Mouse (Mus musculus) kidney, adult 8-10 months (tissue): ENCODE measurements around the gene Lyst.

ENCODE experiments used
- DNase-seq, 2 experiments: peaks; one replicate each; pipeline ENCODE4 v3.0.0; 2022

Gene Lyst

DNA sequence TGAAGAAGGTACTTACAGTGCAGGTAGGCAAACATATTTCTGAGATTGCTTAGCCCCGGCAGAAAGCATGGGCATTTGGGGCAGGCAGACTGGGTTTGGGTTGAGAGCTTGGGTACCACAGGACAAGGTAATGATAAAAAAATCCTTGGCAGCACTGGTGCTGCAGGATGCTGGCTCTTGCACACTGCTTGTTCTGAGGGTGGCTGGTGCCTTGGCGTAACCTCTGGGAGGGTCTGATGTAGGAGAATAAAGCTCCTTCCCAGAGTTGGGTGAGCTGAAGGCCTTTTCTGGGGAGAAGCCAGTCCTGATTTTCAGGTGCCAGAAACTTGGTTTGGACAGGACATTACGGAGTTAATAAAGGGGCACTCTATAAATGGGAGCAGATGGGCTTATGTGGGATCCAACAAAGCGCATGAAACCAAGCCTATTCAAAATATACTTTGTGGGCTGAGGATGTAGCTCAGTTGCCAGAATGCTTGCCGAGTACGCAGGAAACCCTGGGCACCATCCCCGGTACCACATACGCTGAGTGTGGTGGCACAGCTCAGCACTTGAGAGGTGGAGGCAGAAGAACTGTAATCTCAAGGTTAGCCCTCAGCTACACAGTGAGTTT, 15.8 kb upstream of the Lyst start:
- no peak for DNase-seq

- DNase-seq = no peak
Observed at GRCm38 (mm10) chr13:13575106-13575505, 15.1 kb upstream of the Lyst start.

DNA sequence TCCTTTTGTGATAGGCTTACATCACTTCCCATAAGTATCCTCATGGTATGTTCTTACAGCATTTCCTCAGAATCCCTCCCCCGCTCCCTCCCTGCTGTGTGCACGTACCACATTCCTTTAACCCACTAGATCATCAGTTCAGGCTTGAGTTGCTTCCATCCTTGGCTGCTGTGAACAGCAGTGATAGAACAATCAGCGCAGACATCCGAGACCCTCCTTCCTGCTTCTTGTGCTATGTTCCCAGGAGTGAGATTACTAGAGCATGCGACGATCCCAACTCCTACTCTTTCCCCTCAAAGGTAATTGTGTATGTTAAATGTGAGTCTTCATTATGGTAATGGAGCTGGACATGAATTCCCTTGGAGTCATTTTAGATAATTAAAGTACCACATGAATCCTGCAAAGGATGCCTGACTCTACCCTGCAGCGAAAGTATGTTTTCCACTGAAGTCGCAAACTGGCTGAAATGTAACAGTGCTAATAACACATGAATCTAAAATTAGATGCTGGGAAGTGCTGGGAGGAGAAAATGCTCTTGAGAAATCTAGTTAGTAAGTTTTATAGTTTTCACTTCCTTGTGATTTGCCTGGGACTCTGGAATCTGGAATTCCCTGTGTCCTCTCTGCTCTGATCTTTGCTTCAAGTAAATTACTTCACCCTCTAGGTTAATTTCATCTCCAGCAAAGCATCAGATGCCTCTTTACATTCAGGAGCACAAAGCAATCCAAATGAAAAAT, 13.6 kb upstream of the Lyst start:
- no peak for DNase-seq

GRCm38 (mm10) chr13:13581988-13582387, 8.2 kb upstream of the Lyst start:
- DNase-seq = no peak

- DNase-seq = no peak
Observed at GRCm38 (mm10) chr13:13583473-13583872, 6.7 kb upstream of the Lyst start.

- no peak for DNase-seq
Observed at GRCm38 (mm10) chr13:13587653-13588184, 2.5 kb upstream of the Lyst start.

DNA sequence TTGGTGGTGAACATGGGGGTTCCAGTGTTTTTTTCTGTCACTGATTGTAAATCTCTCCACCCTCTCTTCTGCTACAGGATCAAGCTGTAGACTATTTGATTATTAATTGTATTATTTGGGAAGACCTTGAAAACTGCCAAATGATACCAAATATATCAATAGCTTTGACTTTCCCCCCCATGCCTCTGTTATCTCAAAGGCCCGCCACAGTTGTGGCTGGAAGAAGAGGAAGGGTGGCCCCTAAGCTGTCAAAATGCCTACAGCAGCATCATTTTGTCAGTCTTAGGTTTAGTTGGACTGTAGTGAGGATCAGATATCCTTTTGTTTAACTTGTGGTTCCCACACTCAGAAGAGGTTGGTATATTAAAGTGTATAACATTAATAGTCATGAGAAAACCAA, 1.7 kb upstream of the Lyst start:
- no peak for DNase-seq

GRCm38 (mm10) chr13:13589032-13589431, 1.2 kb upstream of the Lyst start:
- peak in 1 of 2 experiments; percentile 12 for DNase-seq

DNA sequence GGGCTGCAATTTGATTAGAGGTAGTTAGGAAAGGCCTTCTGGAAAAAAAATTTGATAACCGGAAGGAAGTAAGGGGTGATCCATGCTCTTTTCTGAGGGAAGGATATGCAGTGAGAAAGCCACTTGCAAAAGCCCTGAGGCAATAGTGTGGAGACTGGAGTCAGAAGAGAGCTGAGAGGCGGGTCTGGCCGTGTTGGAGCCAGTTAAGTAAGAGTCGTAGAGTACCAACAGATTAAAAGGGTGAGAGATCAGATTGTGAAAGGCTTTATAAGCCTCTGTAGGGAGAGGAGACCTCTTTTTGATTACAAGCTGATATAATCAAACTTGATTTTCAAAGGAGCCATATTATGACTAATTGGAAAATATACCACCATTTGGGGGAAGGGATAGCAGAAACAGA, 1.7 kb downstream of the Lyst start:
- DNase-seq = no peak

- no peak for DNase-seq
Observed at GRCm38 (mm10) chr13:13596424-13597044, 6.3 kb downstream of the Lyst start.

- no peak for DNase-seq
Observed at GRCm38 (mm10) chr13:13597896-13598295, 7.7 kb downstream of the Lyst start.

- no peak for DNase-seq
Observed at GRCm38 (mm10) chr13:13601407-13601806, 11.2 kb downstream of the Lyst start.

DNA sequence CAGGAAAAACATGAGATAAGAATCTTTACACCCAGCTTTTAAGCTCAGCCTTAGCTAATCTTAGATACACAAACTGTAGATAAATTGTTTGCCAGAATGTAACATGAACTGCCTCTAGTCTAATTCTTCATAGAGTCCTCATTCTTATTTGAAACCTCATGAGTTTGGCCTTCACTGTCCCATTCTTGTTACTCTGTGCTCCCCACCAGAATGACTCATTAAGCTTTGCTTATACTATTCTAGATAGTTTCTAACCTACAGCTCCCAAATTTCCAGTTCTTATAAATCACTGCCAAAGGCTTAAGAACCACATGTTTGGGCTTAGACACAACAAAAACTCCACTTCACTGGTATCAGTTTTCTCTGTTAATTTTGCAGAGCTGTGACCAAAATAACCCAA, 16.0 kb downstream of the Lyst start:
- DNase-seq = no peak

DNA sequence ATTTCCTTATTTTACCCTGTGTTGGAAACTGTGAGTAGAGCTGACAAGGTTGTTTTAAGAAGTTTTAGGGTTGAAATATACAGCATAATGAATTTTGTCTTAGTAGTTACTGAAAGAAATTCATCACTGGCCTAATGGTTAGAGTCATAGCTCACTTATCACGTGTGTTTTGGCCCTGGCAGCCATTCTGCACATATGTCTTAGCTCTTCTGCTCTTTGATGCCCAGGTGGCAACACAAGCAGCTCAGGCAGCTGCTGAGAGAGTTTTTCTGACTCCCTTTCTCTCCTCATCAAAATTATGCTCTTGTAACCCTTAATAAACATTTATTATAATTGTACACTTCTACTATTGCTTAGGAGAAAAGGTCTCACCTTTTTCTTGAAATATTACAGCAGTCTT, 18.1 kb downstream of the Lyst start:
- DNase-seq = no peak

GRCm38 (mm10) chr13:13609655-13610054, 19.5 kb downstream of the Lyst start:
- DNase-seq = no peak

GRCm38 (mm10) chr13:13612882-13613281, 22.7 kb downstream of the Lyst start:
- DNase-seq = peak; percentile 21 to 33

- DNase-seq = no peak
Observed at GRCm38 (mm10) chr13:13614235-13614634, 24.0 kb downstream of the Lyst start.

GRCm38 (mm10) chr13:13621456-13621855, 31.3 kb downstream of the Lyst start:
- no peak for DNase-seq

GRCm38 (mm10) chr13:13622565-13622964, 32.4 kb downstream of the Lyst start:
- DNase-seq = no peak

GRCm38 (mm10) chr13:13633746-13634145, 43.5 kb downstream of the Lyst start:
- no peak for DNase-seq

GRCm38 (mm10) chr13:13634706-13635105, 44.5 kb downstream of the Lyst start:
- no peak for DNase-seq

DNA sequence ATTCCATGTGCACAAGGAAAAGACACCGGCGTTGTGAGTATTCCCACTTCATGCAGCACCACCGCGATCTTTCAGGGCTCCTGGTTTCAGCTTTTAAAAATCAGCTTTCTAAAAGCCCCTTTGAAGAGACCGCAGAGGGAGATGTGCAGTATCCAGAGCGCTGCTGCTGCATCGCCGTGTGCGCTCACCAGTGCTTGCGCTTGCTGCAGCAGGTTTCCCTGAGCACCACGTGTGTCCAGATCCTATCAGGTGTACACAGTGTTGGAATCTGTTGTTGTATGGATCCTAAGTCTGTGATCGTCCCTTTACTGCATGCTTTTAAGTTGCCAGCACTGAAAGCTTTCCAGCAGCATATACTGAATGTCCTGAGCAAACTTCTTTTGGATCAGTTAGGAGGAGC, 45.0 kb downstream of the Lyst start:
- DNase-seq = no peak

DNA sequence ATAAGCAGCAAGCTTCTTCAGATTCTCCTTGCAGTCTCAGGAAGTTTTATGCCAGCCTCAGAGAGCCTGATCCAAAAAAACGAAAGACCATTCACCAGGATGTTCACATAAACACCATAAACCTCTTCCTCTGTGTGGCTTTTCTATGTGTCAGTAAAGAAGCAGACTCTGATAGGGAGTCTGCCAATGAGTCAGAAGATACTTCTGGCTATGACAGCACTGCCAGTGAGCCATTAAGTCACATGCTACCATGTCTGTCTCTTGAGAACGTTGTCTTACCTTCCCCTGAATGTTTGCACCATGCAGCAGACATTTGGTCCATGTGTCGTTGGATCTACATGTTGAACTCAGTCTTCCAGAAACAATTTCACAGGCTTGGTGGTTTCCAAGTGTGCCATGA, 47.4 kb downstream of the Lyst start:
- DNase-seq = no peak

GRCm38 (mm10) chr13:13637981-13638380, 47.8 kb downstream of the Lyst start:
- DNase-seq = no peak
